Mouse (Mus musculus) left cerebral cortex, adult 8-10 months (tissue): ENCODE measurements around the gene Tcp10b. TPM values are rescaled to one million over a fixed set of nuclear protein-coding genes. Genes with fewer than 3 reads are reported as not detected.

ENCODE experiments used
- total RNA-seq, 4 experiments: library from RNA; stranded (reverse); gene quantifications; 2 replicates each; pipeline ENCODE4 v1.2.4; 2022

Gene Tcp10b
- total RNA-seq, 4 experiments from 2014 or later: 0.34 to 0.93 (median 0.69) TPM

Other genes starting within 250 kb of the Tcp10b start
- gene Mas1, start 193.0 kb upstream of the Tcp10b start, total RNA-seq: 10 to 100 TPM; 27.0 to 33.2 (median 27.9) TPM
- under 1 TPM in 3 of 4 experiments, not detected in 1; 0.33 to 0.68 (median 0.39) TPM for gene Mrgprh, start 185.1 kb upstream of the Tcp10b start, total RNA-seq
- 1 to 10 TPM; 1.5 to 2.9 (median 2.0) TPM for gene Pnldc1, start 150.9 kb upstream of the Tcp10b start, total RNA-seq
- 100 to 1,000 TPM; 209 to 229 (median 211) TPM for gene Tcp1, start 145.4 kb upstream of the Tcp10b start, total RNA-seq
- gene Mrpl18, start 144.8 kb upstream of the Tcp10b start, total RNA-seq: 10 to 100 TPM; 54.3 to 65.1 (median 61.2) TPM
- gene Acat3, start 120.5 kb upstream of the Tcp10b start, total RNA-seq: 1 to 10 TPM; 5.4 to 6.9 (median 6.2) TPM
- 10 to 100 TPM; 66.3 to 83.6 (median 76.6) TPM for gene Acat2, start 100.4 kb upstream of the Tcp10b start, total RNA-seq
- 10 to 100 TPM; 51.8 to 58.0 (median 54.8) TPM for gene Wtap, start 66.9 kb upstream of the Tcp10b start, total RNA-seq
- gene Sod2, start 54.3 kb upstream of the Tcp10b start, total RNA-seq: 100 to 1,000 TPM; 253 to 266 (median 261) TPM
- under 1 TPM in 1 of 4 experiments, not detected in 3; 0.42 TPM for gene Gpr31b, start 8.8 kb upstream of the Tcp10b start, total RNA-seq
- under 1 TPM in 1 of 4 experiments, not detected in 3; 0.17 TPM for gene Unc93a, start 70.7 kb downstream of the Tcp10b start, total RNA-seq
- not detected for gene Smok2a, start 160.1 kb downstream of the Tcp10b start, total RNA-seq
- not detected for gene Smok2b, start 169.2 kb downstream of the Tcp10b start, total RNA-seq